Mouse (Mus musculus) lung, postnatal 0 days (tissue): ENCODE measurements at regions not wholly inside any gene's neighbourhood (a gene's known extent, or its start where the extent isn't known, plus 50 kb on each side); places are given as distances from the start of the nearest gene placed in this dataset.

Source experiments
- CTCF ChIP-seq: IDR thresholded peaks from 2 replicates; pipeline ENCODE4 v1.5.1; 2016; ENCODE audit warnings: antibody characterized with exemption, mild to moderate bottlenecking
- EP300 ChIP-seq: IDR thresholded peaks from 2 replicates; pipeline ENCODE4 v1.6.1; 2016; ENCODE audit warnings: antibody characterized with exemption, mild to moderate bottlenecking, control low read depth

DNA sequence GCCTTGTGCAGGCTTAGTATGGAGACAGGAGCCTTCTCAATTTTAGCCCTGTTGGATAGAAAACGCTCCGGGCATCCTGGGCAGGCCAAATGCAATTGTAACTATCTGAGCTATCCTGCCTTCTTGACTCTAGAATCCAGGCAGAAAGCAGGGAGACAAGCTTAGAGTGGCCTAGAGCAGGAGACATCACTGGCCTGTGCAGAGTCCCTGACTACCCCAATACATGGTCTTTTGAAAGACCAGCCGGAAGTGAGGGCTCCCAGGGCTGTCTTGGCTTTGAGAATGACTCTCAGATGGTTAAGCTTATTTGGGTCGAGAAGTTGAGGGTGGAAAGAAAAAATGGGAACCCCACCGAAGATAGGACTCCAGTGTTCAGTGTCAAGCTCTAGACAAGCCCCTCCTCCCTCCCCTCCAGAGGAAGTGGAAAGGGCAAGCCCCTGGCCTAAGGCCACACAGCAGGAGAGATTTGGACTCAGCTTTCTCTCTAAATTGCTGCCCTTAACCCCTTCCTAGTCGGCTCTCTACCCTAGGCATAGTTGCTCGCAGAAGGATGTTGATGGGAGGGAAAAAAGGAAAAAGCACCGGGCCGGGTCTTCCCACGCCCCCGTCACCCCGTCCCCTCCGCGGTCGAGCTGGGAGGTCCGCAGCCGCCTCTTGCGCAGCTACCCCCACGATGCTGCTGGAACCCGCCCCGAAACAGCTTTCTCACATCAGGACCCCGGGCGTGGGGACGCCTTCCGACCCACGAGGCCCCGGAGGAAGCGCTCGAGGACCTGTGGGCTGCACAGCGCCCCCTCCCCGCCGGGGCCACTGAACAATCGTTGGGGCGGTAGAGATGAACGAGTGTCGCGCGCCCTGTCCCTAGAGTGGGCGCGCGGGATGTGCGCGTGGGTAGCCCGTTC is 96.1 kb downstream of the 1700001O22Rik start:
- TF ChIP-seq CTCF, result peak; percentile 55
- TF ChIP-seq EP300, result peak; percentile 74
